In the genomic region with DNA sequence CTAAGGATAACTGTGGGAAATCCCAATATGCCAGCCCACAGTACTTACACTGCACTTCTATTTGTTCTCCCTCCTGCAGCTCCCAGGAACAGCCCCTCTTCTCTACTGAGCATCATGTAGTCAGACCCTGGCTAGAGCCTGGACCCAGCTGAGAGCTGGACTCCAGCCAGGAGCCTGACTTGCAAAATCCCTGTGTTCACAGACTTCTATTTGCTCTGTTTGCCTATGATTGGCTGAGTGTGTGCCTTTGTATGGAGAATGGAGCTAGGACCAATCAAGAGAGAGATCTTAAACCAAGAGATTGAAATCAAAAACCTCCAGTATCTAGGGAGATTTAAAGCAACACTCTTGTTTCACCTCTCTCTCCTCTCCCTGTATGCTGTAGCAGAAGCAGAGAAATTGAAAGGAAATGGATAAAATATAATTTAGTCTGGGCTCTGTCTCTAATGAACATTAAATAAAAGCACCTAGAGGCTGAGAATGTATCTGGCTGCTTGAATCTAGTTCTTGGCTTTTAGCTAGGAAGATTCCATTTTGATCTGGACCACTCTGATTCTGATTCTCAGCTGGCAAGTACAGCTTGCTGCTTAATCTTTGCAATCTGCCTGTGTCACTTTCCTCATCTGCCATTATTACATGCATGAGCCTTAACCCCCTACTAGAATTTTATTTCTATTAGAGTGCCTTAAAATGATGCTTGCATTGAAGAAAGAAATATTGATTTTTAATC, we compare ENCODE assay signal across 8 mouse cellular contexts.
DNase-seq lines count a peak whose midpoint lies in the region; ATAC-seq lines count a peak whose summit lies in the region.

No protein-coding gene starts in this region.

- DNase-seq in adrenal gland, postnatal 14 days, result peak; percentile 9
- DNase-seq in adrenal gland, postnatal 4 days (ENCODE audit: low spot score in 2 of 2), result no peak
- no peak for DNase-seq in midbrain, embryonic 11.5 days (ENCODE audit: low spot score, missing footprints)
- no peak for DNase-seq in midbrain, embryonic 10.5 days (ENCODE audit: low spot score)
- DNase-seq in thymus, adult 18-20 months, result no peak
- no peak for DNase-seq in thymus, postnatal 14 days

- no peaks in the 10 kb centered on the region for H3K27me3 ChIP-seq in midbrain, embryonic 11.5 days (ENCODE audit: control insufficient read depth, insufficient read depth, low read length)
- H3K27me3 ChIP-seq in midbrain, embryonic 10.5 days (ENCODE audit: low read depth, poor library complexity, severe bottlenecking), result no peaks in the 10 kb centered on the region
- H3K27me3 ChIP-seq in intestine, embryonic 15.5 days (replicated peaks), result no peaks in the 10 kb centered on the region
- H3K27me3 ChIP-seq in neural tube, embryonic 13.5 days, result no peaks in the 10 kb centered on the region

- no peak overlapping the region for H3K27ac ChIP-seq in midbrain, embryonic 11.5 days (ENCODE audit: low read depth, low read length)
- H3K27ac ChIP-seq in midbrain, embryonic 10.5 days (replicated peaks), result no peak overlapping the region
- H3K27ac ChIP-seq in intestine, embryonic 15.5 days, result no peak overlapping the region
- peak overlapping the region; percentile 46 for H3K27ac ChIP-seq in neural tube, embryonic 13.5 days (replicated peaks)

- H3K9me3 ChIP-seq in midbrain, embryonic 11.5 days (ENCODE audit: control insufficient read depth, low read length), result no peaks in the 10 kb centered on the region
- peaks cover 6% of the 10 kb centered on the region; the same call in 1 of the 2 replicates for H3K9me3 ChIP-seq in midbrain, embryonic 10.5 days (replicated peaks)
- no peaks in the 10 kb centered on the region for H3K9me3 ChIP-seq in intestine, embryonic 15.5 days
- H3K9me3 ChIP-seq in neural tube, embryonic 13.5 days, result no peaks in the 10 kb centered on the region

- no peaks in the 10 kb centered on the region for H3K36me3 ChIP-seq in midbrain, embryonic 11.5 days (ENCODE audit: control insufficient read depth, insufficient read depth, low read length)
- no peaks in the 10 kb centered on the region for H3K36me3 ChIP-seq in midbrain, embryonic 10.5 days
- no peaks in the 10 kb centered on the region for H3K36me3 ChIP-seq in intestine, embryonic 15.5 days
- no peaks in the 10 kb centered on the region for H3K36me3 ChIP-seq in neural tube, embryonic 13.5 days

- no peak overlapping the region for H3K4me2 ChIP-seq in midbrain, embryonic 11.5 days
- H3K4me2 ChIP-seq in intestine, embryonic 15.5 days (replicated peaks), result no peak overlapping the region
- H3K4me2 ChIP-seq in neural tube, embryonic 13.5 days, result no peak overlapping the region

- H3K9ac ChIP-seq in midbrain, embryonic 11.5 days (ENCODE audit: low read length), result no peak overlapping the region
- no peak overlapping the region for H3K9ac ChIP-seq in intestine, embryonic 15.5 days
- H3K9ac ChIP-seq in neural tube, embryonic 13.5 days, result no peak overlapping the region

- ATAC-seq in midbrain, embryonic 11.5 days (ENCODE audit: low FRiP score), result peak; percentile 87
- peak; percentile 62 for ATAC-seq in intestine, embryonic 15.5 days
- peak; percentile 95 for ATAC-seq in neural tube, embryonic 13.5 days (ENCODE audit: low read depth)

- H3K4me1 ChIP-seq in midbrain, embryonic 11.5 days (ENCODE audit: control insufficient read depth, insufficient read depth, low read length), result no peaks in the 10 kb centered on the region
- no peaks in the 10 kb centered on the region for H3K4me1 ChIP-seq in midbrain, embryonic 10.5 days
- no peaks in the 10 kb centered on the region for H3K4me1 ChIP-seq in intestine, embryonic 15.5 days (replicated peaks)
- no peaks in the 10 kb centered on the region for H3K4me1 ChIP-seq in neural tube, embryonic 13.5 days (replicated peaks)

- no peak overlapping the region for H3K4me3 ChIP-seq in midbrain, embryonic 11.5 days (ENCODE audit: low read depth, low read length)
- no peak overlapping the region for H3K4me3 ChIP-seq in midbrain, embryonic 10.5 days
- no peak overlapping the region for H3K4me3 ChIP-seq in intestine, embryonic 15.5 days (replicated peaks)
- H3K4me3 ChIP-seq in neural tube, embryonic 13.5 days, result no peak overlapping the region
